Mouse (Mus musculus) ZHBTc4 (cell line): ENCODE measurements around the gene Coil.

ENCODE experiments used
- DNase-seq: peaks from one replicate; pipeline ENCODE4 v3.0.0-alpha.2; 2011; ENCODE audit warnings: low read depth, low spot score

The Coil gene

DNA sequence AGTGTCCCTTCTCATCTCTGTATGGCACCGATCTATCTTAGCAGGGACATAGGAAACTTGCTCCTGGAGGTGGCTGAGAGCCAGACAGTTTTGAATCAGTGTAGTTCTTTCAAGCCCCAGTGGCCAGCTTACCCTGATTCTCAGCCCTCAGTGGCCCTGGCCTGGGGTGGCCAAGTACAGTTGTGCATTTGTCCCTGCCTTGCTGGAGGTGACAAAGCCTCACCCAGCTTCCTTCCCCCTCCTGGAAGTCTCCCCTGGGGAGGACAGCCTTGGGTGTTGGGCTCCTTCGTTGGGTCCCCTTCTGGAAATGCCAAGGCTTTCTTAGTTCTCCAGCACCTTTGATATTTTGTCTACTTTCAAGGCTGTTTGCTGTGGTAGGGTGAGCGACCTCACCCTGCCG is 33.7 kb downstream of the Coil start:
- no peak for DNase-seq

DNA sequence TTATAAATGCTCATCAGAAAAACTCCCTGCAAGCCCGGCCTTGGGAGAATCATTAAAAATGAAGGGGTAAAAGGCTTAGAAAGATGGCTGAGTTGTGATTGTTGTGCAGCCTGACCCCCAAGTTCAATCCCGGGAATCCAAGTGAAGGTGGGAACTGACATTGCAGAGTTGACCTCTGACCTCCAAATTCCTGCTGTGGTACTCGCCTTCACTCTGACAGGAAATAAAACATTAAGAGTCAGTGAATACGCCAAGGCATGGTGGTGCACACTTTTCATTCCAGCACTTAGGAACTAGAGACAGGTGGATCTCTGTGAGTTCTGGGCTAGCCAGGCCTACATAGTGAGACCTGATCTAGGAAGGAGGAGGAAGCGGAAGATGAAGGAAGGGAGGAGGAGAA is 35.4 kb downstream of the Coil start:
- no peak for DNase-seq

DNA sequence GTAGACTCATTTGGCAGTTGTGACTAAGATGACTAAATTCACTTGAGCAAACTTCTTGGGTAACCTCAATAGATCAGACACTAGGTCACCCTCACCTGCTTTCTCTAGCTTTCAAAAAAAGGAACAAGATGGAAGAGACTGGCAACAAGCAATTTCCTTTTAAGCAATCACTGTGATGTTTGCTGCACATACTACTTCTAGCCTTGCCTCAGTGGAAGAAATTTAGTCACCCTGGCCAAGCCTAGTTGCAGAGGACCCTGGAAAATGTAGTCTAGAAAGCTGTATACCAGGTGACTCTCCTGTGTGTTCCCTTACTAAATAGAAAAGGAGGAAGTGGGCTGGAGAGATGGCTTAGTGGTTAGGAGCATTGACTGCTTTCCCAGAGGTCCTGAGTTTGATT is 36.4 kb downstream of the Coil start:
- no peak for DNase-seq

DNA sequence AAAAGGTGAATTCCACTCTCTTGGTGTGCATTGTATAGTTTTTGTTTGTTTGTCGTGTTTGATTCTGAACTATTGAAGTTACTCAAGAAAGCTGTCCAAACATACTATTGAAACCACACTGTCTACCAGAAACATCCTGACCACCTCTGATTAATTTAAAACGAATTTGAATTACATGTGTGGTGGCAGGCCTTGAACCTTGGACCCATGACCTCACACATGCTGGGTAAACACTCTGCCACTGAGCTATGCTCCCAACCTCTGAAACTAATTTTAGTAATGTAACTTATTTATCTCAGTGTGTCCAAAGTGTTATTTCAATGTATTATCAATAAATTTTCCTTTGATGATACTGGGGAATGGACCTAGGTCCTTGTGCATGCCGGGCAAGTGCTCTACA is 37.5 kb downstream of the Coil start:
- no peak for DNase-seq

DNA sequence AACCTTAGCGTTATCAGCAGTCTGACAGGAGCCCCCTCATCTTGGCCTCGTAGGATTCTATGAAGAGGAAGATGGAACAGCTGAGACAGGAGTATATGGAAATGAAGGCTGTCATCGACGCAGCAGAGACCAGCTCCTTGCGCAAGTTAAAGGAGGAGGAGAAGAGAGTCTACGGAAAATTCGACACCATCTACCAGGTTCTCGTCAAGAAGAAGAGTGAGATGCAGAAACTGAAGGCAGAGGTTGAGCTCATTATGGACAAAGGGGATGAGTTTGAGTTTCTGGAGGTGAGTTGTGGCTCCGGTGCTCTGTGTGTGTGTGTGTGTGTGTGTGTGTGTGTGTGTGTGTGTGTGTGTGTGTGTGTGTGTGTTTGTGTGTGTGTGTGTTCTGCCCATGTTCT is 39.0 kb downstream of the Coil start:
- DNase-seq: no peak

DNA sequence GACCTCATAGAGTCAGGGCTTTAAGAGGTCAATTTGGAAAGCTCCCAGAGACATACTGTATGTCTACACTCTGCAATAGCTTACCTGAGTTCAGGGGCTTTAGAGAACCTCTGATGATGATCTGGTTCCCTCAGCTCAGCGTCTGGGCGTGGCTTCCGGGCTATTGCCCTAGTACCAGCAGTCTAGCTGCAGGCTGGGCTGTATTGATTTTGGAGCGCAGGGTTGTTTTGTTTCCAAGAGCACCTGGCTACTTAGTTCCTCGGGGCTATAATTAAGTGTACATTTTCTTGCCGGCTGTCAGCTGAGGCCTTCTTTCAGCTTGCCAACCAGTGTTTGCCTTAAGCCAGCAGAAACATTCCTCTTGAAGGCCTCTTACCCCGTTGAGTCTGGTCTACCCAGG is 39.4 kb downstream of the Coil start:
- DNase-seq: no peak

DNA sequence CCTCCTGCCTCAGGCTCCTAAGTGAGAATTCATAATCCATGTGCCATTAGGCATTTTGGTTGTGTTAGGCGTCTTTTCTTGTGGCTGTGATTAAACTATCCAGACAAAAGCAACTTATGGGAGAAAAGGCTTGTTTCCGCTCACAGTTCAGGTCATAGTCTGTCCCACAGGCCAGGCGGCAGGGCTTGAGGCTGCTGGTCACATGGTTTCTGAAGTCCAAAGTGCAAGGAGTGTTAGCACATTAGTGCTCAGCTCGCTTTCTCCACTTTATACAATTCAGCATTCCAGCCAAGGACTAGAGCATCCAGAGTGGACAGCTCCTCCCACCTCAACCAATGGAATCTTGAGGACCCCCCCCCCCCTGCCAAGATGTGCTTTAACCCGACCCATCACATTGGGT is 42.2 kb downstream of the Coil start:
- DNase-seq: no peak

DNA sequence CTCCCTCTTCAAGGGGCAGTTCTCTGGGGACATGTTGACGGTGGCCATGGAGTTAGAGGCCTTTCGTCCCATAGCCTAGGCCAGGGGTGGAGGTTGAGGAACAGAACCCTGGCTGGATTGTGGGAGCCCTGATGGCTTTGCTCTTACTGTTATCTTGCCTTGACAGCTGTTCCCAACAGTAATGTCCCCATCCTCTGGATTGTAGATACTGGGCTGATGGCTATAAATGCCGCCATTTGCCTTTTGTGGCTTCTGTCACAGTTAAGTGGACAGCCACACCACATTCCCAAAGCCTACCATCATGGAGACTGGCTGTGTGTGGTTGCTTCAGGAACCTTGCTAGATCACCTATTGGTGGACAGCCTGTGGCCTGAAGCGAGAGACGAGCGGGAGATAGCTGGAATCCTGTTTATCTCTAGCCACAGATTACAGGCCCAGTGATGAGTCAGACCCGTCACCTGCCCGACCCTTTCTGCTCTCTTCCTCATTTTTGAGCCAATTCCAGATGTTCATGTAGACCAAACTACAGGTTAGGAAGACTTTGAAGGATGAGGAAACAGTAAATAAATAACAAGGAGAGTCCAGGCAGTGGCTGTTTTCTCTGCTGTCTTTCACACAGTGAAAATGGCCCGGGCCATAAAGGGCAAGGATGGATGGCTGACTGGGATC is 47.6 kb downstream of the Coil start:
- no peak for DNase-seq

DNA sequence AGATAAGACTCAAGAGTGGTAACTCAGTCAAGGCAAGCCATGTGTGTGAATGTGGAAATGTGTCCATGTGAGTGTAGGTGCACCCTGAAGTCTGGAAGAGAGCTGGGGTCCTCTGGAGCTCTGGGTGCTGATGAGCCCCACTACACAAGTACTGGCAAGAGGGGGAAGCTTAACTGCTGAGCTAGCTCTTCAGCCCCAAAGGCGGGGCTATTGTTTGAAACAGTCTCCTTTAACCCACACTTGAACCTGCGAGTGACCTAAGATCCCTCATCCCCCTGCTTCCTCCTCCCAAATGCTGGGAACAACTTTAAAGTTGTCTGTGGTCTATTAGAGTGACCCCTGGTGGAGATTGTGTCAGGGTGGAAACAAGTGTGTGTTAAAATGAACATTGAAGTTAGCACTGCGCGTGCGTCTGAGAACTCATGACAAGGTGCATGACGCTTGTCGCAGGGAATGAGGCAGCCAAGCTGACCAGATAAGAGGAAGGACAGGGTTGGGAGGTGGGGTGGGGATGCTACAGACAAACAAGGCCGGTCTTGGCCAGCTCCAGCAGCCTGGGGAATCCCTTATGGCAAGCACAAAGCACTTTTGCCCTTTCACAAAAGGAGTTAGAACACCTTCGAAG is 50.7 kb downstream of the Coil start:
- peak; percentile 91 for DNase-seq

DNA sequence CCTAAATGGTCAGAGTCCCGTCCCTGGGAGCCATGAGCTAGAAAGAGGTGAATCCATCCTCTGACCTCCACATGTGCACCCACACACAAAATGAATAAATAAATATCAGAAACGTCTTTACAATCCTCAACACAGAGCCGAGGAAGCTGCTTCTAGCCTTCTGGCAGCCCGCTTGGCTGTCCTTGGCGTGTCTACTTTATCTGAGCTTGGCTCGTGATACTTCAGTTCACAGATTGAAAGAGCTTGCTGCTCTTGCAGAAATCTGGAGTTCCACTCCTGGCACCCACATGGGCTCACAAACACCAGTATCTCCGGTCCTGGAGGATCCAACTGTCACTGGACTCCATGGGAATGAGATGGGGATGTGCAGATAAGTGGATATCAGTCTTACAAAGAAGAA is 51.6 kb downstream of the Coil start:
- DNase-seq: no peak

DNA sequence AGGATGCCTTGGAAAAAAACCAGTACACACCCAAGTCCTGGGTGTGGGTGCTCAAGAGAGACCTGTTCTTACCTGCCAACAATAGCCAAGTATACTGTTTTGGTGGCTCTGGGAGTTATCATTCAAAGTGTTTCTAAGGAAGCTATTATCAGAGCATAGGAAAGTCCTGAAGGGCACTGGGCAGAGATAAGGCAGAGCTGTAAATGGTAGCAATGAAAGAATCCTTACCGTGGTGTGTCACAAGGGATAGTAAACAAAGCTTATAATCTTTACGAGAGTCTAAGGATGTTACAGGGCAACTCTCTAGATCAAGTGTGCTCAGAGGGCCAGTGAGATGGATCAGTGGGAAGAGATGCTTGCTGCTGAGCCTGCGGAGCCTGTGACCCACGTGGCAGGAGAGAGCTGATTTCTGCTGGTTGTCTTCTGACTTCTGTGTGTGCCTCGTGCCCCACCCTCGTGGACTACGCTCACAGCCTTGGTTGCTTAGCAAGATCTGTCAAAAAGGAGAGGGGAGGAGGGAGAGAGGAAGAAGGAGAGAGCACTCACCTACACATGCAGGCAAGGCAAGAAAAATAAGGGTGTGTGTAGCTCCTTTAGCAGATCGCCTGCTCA is 52.2 kb downstream of the Coil start:
- DNase-seq: peak; percentile 49

DNA sequence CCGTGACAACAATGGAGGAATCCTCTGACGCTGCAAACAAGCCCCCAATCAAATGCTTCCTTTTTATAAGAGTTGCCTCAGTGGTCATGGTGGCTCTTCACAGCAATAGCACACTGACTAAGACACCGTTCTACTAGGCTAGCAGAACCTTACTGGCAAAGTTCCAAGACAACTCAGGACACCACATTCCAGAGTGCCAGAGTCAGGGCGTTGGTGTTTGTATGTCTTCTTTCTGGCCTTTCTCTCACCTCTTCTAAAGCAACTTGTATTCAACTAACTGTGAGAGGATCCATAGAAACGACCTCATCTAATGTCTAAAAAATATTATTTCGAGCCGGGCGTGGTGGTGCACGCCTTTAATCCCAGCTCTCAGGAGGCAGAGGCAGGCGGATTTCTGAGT is 53.4 kb downstream of the Coil start:
- peak; percentile 79 for DNase-seq

DNA sequence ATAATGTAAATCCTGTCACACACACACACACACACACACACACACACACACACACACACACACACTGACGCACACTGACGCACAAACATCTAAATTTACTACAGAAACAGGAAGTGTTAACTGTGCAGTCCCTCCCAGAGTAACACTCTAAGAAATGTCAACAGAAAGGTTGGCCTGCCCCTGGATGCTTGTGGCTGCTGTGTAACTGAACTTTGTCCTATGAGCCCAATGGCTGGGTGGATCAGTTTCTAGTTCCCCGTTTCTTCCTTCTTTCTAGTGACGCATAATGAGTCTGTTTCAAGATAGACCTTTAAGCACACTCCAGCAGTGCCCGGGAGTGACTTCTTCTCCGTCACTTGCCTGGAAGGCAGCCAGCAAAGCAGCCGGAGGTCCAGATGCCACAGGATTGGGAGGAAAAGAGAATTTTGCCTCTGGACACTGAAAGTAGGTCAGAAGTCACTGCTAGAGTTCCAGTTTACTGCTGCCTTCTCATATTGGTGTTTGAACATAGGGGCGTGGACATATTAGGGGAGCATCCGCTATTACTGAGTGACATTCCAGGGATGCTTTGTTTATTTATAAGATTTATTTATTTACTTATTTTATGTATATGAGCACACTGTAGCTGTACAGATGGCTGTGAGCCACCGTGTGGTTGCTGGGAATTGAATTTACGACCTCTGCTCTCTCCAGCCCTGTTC is 54.3 kb downstream of the Coil start:
- DNase-seq: no peak

DNA sequence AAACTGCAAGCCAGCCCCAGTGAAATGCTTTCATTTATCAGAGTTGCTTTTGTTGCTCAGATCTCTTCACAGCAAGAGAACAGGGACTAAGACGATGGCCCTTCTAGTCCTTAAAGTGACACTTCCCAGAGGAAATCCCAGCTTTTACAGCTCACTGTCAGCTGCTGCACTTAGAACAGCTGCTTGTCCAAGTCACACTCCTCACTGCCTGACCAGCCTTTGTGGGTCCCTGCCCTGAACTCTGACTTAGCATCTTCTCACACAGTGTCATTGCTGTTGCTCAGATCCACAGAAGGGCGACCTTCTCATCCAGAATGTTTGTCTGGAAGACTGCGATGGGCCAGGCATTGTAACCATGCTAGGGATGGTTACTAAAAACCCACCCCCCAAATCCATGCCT is 55.6 kb downstream of the Coil start:
- DNase-seq: no peak

DNA sequence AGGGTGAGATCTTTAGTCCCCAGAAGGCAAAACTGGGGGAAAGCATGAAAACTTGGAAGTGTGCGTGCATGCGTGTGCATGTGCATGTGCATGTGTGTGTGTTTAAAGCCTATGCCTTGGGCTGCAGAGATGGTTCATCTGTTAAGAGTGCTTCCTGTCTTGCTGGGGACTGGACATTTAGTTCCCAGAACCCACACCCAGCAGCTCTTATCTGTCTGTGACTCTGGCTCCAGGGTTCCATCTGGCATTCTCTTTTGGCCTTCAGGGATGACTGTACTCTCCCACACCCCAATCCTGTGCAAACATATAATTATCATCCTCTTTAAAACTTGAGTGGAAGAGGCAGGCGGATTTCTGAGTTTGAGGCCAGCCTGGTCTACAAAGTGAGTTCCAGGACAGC is 56.1 kb downstream of the Coil start:
- no peak for DNase-seq

DNA sequence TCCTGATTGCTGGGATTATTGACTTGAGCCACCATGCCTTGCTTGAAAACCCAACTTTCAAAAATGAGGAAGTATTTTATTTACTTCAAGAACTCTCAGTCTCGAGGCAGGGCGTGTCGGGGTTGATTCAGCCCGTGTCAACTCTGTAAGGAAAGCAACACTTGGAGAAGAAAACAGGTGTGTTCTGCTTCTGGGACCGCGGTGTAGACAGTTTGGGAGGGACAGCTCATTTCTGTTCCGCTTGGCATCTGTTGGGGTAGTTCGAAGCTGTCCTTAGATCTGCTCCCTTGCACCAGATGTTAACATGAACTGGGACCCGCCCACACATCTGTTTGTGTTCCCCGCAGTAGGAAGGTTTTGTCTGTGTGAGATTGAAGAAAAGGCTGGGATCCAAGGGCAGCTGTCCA is 57.9 kb downstream of the Coil start:
- DNase-seq: peak; percentile 49

DNA sequence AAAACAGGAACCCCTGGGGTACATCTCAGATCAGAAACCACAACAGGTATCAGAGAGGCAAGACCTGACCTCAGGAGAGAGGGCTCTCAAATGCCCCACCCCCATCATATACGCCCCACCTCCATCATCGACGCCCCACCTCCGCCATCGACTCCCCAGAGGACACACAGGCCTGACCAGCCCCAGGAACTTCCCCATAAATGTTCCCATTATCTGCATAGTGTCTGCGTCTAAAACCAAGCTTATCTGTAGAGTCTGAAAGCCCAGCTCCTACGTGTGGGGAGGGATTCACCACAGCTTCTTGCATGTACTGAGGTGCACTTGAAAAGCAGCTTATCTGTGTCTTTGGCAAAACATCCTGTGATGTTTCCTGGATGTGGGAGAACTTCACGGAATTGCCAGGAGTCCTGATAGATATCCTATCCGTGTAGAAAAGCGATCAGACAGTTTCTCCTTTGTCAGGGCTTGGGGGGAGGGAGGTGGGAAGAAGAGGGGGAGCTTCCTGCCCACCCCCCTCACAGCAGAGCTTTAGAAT is 58.9 kb downstream of the Coil start:
- DNase-seq: no peak

DNA sequence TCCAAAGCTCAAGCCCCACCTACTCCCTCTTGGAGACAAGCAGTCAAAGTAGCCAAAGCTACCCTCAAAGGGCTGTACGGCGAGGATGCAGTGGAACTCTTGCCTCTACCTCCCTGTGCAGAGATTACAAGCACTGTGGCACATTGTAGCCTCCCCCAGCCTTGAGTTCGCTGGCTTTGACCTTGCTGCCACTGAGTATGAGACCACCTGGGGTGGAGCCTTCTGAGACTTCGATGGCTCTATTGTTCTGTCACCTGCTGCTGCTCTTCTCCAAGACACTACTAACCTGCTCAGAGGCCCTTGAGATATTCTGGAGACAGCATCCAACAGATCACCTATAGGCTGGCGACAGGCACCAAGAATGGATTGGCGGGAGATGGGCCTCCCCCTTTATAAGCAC is 60.5 kb downstream of the Coil start:
- peak; percentile 89 for DNase-seq

DNA sequence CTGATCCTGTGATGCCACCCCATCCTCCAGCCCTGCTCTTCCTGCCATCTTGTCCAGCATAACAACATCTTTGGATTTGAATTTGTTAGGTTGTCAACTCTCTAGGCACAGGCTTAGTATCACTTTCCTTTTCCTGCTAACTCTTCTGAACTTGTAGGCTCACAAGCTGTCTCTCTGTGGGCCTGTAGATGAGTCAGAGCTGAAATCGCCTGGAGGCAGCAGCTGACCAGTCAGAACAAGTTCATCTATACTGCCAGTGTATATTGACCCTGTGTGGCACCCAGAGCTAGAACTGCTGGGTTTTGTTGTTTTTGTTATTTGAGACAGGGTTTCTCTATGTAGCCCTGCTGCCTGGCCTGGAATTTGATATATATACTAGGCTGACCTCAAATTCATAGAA is 61.1 kb downstream of the Coil start:
- peak; percentile 45 for DNase-seq

DNA sequence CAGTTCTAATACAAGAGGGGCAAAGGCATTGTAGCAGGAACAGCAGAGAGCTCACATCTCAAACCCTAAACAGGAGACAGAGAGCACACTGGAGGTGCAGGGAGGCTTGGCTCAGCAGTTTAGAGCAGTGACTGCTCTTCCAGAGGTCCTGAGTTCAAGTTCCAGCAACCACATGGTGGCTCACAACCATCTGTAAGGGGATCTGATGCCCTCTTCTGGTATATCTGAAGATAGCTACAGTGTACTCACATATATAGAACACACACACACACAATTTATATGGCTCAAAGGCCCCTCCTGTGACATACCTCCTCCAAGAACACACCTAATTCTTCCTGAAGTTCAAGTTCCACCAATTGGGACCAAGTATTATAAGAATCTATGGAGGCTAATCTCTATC is 64.5 kb downstream of the Coil start:
- no peak for DNase-seq

DNA sequence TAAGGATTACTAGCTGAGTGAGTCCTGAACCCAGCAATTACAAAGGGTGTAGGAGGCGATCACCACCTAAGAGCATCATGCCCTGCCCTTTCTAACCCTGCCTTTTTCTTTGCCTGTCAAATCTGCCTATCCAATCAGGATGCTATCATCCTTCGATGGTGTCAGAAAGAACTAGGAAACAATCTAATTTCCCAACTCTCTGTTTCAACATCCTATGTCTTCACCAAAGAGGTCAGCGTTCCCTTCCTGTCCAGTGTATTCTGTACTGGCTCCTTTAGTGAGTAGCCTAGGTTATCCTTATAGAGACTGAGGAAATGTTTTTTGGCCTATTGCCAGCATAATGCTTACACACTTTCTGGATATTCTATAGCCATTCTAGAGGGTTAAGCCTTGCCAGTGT is 65.5 kb downstream of the Coil start:
- no peak for DNase-seq

DNA sequence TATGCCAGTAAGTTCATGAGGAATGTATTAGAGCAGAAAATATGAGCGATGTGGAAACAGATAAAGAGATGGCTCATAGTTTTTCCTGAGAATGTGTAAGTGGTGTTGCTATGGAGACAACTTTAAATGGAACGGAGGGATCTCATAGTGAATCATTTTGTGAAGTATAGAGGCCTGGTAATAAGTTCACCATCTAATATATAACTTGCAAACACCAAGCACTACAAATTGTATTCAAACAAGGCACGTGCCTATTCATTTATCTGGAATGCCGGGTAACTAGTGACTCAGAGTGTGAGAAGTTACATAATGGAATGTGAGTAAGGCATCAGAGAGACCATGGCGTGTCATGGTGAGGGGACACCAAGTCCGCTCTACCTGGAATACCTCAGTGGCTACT is 68.4 kb downstream of the Coil start:
- DNase-seq: no peak

DNA sequence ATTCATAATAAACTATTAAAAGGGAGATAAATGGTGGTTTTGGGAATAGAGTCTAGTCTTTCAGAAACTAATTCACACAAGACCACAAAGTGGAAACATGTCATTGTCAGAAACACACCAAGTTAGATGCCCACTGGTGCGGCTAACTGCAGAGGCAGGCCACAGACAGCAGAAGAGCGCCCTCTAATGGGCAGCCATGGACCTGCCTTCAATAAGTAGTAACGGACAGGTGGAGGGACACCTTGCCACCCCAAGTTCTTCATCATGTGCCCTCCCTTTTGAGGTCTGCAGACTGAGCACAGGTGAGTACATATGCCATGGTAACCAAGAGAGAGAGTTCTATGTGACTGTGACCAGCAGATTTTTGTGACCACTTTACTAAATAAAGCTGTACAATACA is 69.3 kb downstream of the Coil start:
- peak; percentile 76 for DNase-seq
